Mouse (Mus musculus) embryonic facial prominence, embryonic 11.5 days (tissue): ENCODE results near the gene Scamp4. TPM values are rescaled to one million over a fixed set of nuclear protein-coding genes. Genes with fewer than 3 reads are reported as not detected.
A peak's percentile ranks its signal among the peaks of the same experiment; 100 is the strongest.

Experiments
- ATAC-seq: fragments of 200-750 bp; cut with Nextera tagmentation; replicated peaks from 2 replicates; pipeline ENCODE4 v1.8.0; 2017; ENCODE audit warnings: low read depth; ENCODE audit not compliant: insufficient number of reproducible peaks, low FRiP score, low TSS enrichment
- DNase-seq: peaks from one replicate; pipeline ENCODE4 v3.0.0-alpha.2; 2015; ENCODE audit warnings: low spot score
- H3K27ac ChIP-seq: fragments of 300-500 bp; sonication (generic); replicated peaks from 2 replicates; pipeline ENCODE4 v1.5.1; 2014; ENCODE audit warnings: mild to moderate bottlenecking, low read depth, low read length, control low read depth
- H3K27me3 ChIP-seq: fragments of 300-500 bp; sonication (generic); 2 replicates; pipeline ENCODE4 v1.6.1; 2014; ENCODE audit warnings: mild to moderate bottlenecking, low read length, moderate library complexity, mixed read lengths; ENCODE audit not compliant: control insufficient read depth, insufficient read depth
- H3K36me3 ChIP-seq: fragments of 300-500 bp; sonication (generic); replicated peaks from 2 replicates; pipeline ENCODE4 v1.6.1; 2014; ENCODE audit warnings: low read depth, mild to moderate bottlenecking, low read length, moderate library complexity, mixed read lengths; ENCODE audit not compliant: control insufficient read depth, insufficient read depth
- H3K4me1 ChIP-seq: fragments of 300-500 bp; sonication (generic); 2 replicates; pipeline ENCODE4 v1.6.1; 2014; ENCODE audit warnings: low read length, mixed read lengths; ENCODE audit not compliant: control insufficient read depth, insufficient read depth
- H3K4me2 ChIP-seq: fragments of 300-500 bp; sonication (generic); 2 replicates; pipeline ENCODE4 v1.6.1; 2014; ENCODE audit warnings: low read depth, mild to moderate bottlenecking, control low read depth, low read length, moderate library complexity
- H3K4me3 ChIP-seq: fragments of 300-500 bp; sonication (generic); 2 replicates; pipeline ENCODE4 v1.5.1; 2014; ENCODE audit warnings: low read depth, low read length, control low read depth
- H3K9ac ChIP-seq: fragments of 300-500 bp; sonication (generic); replicated peaks from 2 replicates; pipeline ENCODE4 v1.6.1; 2014; ENCODE audit warnings: mild to moderate bottlenecking, control low read depth, low read length
- H3K9me3 ChIP-seq: fragments of 300-500 bp; sonication (generic); replicated peaks from 2 replicates; pipeline ENCODE4 v1.6.1; 2016; ENCODE audit warnings: mild to moderate bottlenecking, low read length, inconsistent platforms, mixed read lengths; ENCODE audit not compliant: control insufficient read depth
- WGBS: fragments of 180-500 bp; shearing (Covaris S2); extraction: QIAGEN DNeasy Blood & Tissue Kit; methylation state at CpG from one replicate; pipeline ENCODE4 v1.1.7; 2014; 5-methylcytosine and 5-hydroxymethylcytosine counted together
- polyA plus RNA-seq: library from polyadenylated mRNA; unstranded; fragments of >200 nt; fragmentation: Nextera tagmentation; extraction: Ambion mirVana; gene quantifications from 2 replicates; pipeline ENCODE4 v1.2.1, GENCODE M21; 2014

Gene Scamp4
- polyA plus RNA-seq, 1 experiment from 2014 or later: 62.4 TPM

GRCm38 (mm10) chr10:80653156-80653720 is 50.6 kb downstream of the Scamp4 start:
- no peaks in the 10 kb centered on the region for H3K9me3 ChIP-seq
- ATAC-seq (no peak), DNase-seq (no peak)
- no peaks in the 10 kb centered on the region; the same call in 1 of the 2 replicates for H3K36me3 ChIP-seq
- WGBS: 90% methylated on average over 6 of the region's 6 CpGs
- H3K27ac ChIP-seq: no peak overlapping the region
- peaks cover 2% of the 10 kb centered on the region; the same call in 1 of the 2 replicates for H3K4me1 ChIP-seq
- no peaks in the 10 kb centered on the region for H3K27me3 ChIP-seq
- H3K9ac ChIP-seq: no peak overlapping the region
- H3K4me2 ChIP-seq: no peak overlapping the region
- H3K4me3 ChIP-seq: no peak overlapping the region

DNA sequence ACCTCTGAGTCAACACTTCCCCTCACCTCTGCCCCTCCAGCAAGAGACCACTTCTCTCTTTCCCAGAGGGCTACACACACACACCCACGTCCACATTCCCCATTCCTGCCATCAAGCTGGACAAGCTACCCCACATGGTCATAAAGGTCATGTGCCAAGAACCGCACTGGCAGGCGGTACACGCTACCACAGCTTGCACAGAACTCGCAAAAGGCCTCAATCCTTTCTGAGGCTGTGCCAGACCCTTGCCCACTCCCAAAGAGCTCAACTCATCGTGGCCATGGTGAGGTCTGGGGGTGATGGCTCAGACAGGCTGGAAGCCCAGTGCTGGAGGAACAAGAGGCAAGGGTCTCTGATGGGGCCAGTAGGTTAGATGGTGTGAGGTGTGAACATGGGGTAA is 52.2 kb downstream of the Scamp4 start:
- 87% methylated on average over 6 of the region's 6 CpGs for WGBS
- Histone ChIP-seq H3K9ac (no peak overlapping the region), H3K27me3 (no peaks in the 10 kb centered on the region), H3K4me2 (peak overlapping the region; percentile 88; the same call in 1 of the 2 replicates), H3K27ac (no peak overlapping the region), H3K4me3 (no peak overlapping the region), H3K36me3 (no peaks in the 10 kb centered on the region), H3K4me1 (peaks cover 2% of the 10 kb centered on the region; the same call in 1 of the 2 replicates), H3K9me3 (no peaks in the 10 kb centered on the region)
- no peak for ATAC-seq
- DNase-seq: no peak

DNA sequence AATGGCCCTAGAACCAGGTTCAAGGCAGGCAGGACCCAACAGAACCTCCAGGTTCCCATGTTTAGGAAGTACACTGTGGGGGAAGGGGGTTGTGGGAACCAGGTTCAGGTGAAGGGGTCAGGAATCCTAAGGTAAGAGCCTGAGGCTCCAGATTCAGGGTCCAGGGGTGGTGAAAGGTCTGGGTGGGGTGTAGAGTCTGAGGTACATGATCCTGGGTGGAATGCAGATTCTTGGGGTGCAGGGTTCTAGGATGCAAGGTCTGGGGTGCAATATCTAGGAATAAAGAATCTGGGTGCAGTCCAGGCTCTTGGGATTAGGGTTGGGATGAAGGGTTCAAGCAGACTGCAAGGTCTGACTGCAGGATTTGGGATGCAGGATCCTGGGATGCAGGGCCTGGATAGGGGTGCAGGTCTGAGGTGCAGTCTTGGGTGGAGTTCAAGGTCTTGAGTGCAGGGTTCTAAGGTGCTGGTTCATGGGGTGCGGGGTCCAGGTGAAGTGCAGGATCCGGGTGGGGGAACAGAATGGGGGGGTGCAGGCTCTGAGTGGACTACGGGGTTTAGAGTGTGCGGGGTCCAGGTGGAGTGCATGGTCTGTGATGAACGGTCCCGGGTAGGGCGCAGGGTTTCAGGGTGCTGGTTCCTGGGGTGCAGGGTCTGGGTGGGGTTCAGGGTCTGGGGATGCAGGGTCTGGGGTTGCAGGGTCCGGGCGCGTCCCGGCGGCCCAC is 52.9 kb downstream of the Scamp4 start:
- ATAC-seq: peak; percentile 50
- H3K4me1 ChIP-seq: peaks cover 2% of the 10 kb centered on the region; the same call in 1 of the 2 replicates
- no peaks in the 10 kb centered on the region for H3K27me3 ChIP-seq
- H3K9ac ChIP-seq: peak overlapping the region; percentile 96
- no peaks in the 10 kb centered on the region for H3K36me3 ChIP-seq
- peak overlapping the region; percentile 65 for H3K27ac ChIP-seq
- no peaks in the 10 kb centered on the region for H3K9me3 ChIP-seq
- WGBS: 8% methylated on average over 12 of the region's 12 CpGs
- H3K4me2 ChIP-seq: peak overlapping the region; percentile 88
- no peak for DNase-seq
- peak overlapping the region; percentile 93 for H3K4me3 ChIP-seq

DNA sequence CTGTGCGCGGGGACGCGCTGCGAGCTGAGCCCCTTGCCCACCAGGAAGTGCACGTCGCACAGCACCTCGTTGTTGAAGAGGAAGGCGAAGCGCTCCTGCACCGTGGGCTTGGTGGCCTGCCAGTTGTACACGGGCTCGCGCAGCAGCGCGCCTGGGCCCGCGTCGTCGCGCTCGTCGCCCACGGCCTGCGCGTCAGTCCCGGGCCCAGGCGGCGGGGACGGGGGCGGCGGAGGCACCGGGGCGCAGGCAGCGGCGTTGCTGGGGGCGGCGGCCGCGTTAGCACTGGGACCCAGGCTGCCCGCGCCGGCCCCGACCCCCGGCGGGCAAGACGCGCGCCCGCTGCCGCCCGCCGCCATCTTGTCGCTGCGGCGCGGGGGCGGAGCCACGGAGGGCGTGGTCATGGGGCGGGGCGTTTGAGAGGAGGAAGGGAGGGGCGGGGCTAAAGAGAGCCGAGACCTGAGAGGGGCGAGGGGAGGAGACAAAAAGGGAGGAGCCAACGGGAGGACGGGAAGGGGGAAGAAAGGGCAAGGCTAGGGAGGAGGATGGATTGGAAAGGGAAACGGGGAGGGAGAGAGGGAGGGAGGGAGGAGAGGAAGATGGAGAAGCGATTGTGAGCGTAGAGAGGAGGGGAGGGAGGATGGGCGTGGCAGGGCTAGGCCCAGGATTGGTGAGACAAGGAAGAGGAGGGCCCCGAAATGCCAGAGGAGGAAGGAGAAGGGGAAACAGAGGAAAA is 53.6 kb downstream of the Scamp4 start:
- peak overlapping the region; percentile 93 for H3K4me3 ChIP-seq
- H3K9me3 ChIP-seq: no peaks in the 10 kb centered on the region
- DNase-seq (peak; percentile 100), ATAC-seq (peak; percentile 63)
- H3K27ac ChIP-seq: peak overlapping the region; percentile 83
- under 1% methylated on average over 70 of the region's 72 CpGs for WGBS
- H3K9ac ChIP-seq: peak overlapping the region; percentile 96
- peak overlapping the region; percentile 88 for H3K4me2 ChIP-seq
- H3K36me3 ChIP-seq: no peaks in the 10 kb centered on the region
- H3K27me3 ChIP-seq: no peaks in the 10 kb centered on the region
- peaks cover 2% of the 10 kb centered on the region; the same call in 1 of the 2 replicates for H3K4me1 ChIP-seq

DNA sequence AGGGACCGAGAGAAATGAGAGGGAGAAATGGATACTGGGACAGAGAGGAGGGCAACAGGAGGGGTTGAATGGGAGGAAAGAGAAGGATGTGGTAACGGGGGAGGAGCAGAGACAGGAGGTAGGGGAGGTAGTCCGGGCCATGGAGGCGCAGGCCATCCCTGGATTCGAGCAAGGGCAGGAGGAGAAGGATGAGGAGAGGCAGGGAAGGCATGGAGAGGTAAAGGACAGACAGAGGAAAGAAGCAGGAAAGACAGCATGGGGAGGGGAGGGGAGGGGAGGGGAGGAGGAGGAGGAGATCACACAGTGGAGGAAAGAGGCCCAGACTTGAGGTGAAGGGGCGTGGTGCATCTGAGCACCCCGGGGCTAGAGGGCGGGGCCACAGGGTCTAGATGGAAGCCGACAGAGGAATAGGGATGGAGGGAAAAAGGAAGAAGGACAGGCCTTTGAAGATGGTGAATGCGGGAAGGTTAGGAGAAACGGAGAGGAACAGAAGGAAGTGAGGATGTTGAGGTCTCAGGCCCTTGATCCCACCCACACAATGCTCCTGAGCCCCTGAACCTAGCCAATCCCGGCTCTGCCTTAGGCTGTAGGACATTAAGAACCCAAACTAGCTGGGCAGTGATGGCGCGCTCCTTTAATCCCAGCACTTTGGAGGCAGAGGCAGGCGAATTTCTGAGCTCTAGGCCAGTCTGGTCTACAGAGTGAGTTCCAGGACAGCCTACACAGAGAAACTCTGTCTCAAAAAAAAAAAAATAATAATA is 54.4 kb downstream of the Scamp4 start, which contains the start of gene Btbd2:
Btbd2 (minus strand) TSS at position 209 of the 761 bp plus-strand sequence.
- WGBS: 16% methylated on average over 15 of the region's 15 CpGs
- Histone ChIP-seq H3K9ac (peak within 1 kb of the TSS; percentile 96), H3K4me1 (peaks cover 2% of the 10 kb centered on the region; the same call in 1 of the 2 replicates), H3K4me3 (peak within 1 kb of the TSS; percentile 93), H3K27me3 (no peaks in the 10 kb centered on the region), H3K36me3 (no peaks in the 10 kb centered on the region), H3K4me2 (peak within 1 kb of the TSS; percentile 88), H3K9me3 (no peaks in the 10 kb centered on the region), H3K27ac (peak within 1 kb of the TSS; percentile 83)
- ATAC-seq (no peak; the same call in 1 of the 2 replicates), DNase-seq (no peak)

DNA sequence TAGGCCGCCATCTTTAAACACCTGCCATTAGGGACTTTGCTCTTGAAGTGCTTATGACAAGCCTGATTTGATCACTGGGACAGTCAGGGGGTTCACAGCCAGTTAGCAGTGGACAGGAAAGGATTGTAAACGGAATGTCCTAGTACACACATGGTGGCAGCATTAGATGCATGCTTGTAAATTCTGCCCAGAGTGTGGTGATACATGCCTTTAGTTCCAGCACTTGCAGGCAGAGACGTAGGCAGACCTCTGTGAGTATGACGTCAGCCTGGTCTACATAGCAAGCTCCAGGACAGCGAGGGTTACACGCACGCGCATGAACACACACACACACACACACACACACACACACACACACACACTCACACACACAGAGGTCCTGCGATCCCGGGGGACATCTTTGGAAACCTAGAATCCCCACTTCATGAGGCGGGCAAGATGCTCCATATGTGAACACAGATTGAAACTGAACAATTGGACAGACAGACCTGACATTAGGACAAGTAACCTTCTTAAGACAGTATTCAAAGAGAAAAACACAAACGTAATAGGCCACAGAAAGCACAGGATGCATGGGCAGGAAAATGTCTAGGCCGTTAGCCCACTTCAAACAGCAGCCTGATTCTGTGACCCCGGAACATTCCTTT is 55.6 kb downstream of the Scamp4 start:
- H3K4me3 ChIP-seq: no peak overlapping the region
- H3K4me2 ChIP-seq: no peak overlapping the region
- no peaks in the 10 kb centered on the region for H3K9me3 ChIP-seq
- H3K4me1 ChIP-seq: peaks cover 2% of the 10 kb centered on the region; the same call in 1 of the 2 replicates
- ATAC-seq (no peak), DNase-seq (no peak)
- WGBS: 89% methylated on average over 14 of the region's 14 CpGs
- no peak overlapping the region for H3K27ac ChIP-seq
- H3K9ac ChIP-seq: no peak overlapping the region
- no peaks in the 10 kb centered on the region for H3K27me3 ChIP-seq
- H3K36me3 ChIP-seq: no peaks in the 10 kb centered on the region

- Histone ChIP-seq H3K9ac (no peak overlapping the region), H3K27ac (no peak overlapping the region), H3K4me1 (peaks cover 2% of the 10 kb centered on the region; the same call in 1 of the 2 replicates), H3K36me3 (no peaks in the 10 kb centered on the region), H3K27me3 (no peaks in the 10 kb centered on the region), H3K4me2 (no peak overlapping the region), H3K4me3 (no peak overlapping the region), H3K9me3 (no peaks in the 10 kb centered on the region)
- ATAC-seq: no peak
- no peak for DNase-seq
- WGBS: 75% methylated on average over 4 of the region's 4 CpGs
Measured at GRCm38 (mm10) chr10:80658841-80659202, 56.1 kb downstream of the Scamp4 start.
